Mouse (Mus musculus): ENCODE measurements around the gene Ccdc141.

The Ccdc141 gene

DNA sequence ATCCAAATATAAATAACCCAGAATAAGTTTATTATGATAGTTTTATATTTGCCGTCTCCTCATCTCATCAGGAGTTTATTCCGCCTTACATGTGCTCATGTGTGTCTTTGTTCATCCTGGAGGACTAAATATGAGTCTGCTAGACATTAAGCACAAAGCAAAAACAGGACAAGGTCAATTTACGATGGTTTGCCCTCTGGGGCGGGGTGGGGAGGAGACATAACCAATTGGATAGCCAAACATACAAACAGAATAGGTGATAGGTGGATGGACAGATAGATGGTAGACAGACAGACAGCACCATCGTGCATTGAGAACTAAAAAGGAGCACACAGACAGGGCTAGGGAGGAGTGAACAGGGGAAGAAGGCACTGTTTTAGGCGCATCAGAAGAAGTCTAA is 3.4 kb upstream of the Ccdc141 start:
- no peak for DNase-seq (ENCODE audit: low read depth)

DNA sequence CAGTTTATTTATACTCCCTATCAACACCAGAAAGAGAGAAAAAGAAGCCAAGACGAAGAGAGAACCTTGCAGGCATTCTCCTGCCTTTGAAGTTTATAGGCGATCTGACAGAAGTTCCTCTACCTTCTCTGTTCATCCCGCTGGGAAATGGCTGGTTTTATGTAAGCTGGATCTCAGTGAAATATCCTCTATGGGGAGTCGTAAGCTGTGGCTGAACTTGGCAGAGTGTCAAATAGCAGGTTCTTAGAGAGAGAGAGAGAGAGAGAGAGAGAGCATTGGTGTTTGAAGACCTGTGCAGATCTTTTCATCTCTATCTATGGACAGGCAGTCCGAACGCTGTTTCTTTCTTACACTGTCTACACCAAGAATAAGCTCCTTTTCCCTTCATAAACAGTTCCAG is 2.9 kb upstream of the Ccdc141 start:
- no peak for DNase-seq (ENCODE audit: low read depth)

GRCm38 (mm10) chr2:77172241-77172671 is 1.8 kb upstream of the Ccdc141 start:
- DNase-seq (ENCODE audit: low read depth) = no peak

GRCm38 (mm10) chr2:77171444-77172240 is 1.2 kb upstream of the Ccdc141 start:
- DNase-seq (ENCODE audit: low read depth) = no peak

DNA sequence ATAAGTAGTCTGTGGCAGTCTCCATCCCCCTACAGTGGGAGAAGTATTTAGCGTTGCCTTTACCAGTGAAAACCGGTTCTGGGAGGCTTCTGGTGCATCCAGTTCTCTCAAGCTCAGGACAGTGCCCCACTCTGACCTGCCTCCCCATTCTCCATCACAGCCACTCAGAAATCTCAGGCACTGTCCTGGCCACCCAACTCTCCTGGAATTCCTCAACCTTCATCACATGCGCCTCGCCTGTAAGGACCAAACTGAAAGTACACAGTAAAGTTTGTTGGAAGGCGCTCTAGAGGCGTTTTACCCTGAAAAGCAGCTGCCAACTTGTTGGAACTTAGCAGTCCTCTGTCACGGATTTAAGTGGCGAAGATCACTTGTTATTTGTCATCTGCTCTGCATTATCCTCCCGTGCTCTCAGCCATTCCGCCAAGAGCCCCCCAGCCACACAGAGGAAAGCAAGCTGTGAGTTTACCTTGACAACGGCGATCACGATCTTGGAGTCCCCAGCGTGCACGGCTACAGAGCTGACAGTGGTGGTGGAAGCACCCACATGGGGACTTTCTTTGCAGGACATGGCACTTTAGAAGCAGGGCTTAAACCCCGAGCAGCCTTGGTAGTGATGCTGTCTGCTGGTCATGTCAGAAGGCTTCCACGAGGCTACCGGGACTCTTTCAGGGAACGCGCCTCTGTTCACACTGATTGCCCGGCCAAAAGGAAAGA is 362 bp downstream of the Ccdc141 start:
- DNase-seq (ENCODE audit: low read depth) = no peak

- DNase-seq (ENCODE audit: low read depth) = no peak
Measured at GRCm38 (mm10) chr2:77169218-77169617, 1.2 kb downstream of the Ccdc141 start.

- no peak for DNase-seq (ENCODE audit: low read depth)
Measured at GRCm38 (mm10) chr2:77168781-77169180, 1.7 kb downstream of the Ccdc141 start.

GRCm38 (mm10) chr2:77168081-77168685 is 2.3 kb downstream of the Ccdc141 start:
- no peak for DNase-seq (ENCODE audit: low read depth)

DNA sequence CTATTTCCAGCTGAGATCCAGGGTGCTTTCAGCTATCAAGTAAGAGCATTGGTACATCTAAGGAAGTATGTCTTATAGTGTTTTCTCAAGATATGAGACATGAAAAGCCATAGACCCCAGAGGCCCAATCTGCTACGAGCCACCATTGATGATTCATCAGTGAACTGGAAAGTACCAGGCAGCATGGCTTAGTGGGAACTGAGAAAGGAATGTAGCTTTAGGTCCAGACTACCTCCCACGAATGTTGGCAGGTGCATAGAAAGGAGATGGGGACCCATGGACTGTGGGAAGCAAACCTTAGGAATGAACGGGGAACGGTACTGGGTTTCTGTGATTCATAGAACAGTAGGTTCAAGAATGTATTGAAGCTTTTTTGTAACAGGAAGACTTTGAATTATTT is 4.1 kb downstream of the Ccdc141 start:
- peak; percentile 61 for DNase-seq (ENCODE audit: low read depth)

- no peak for DNase-seq (ENCODE audit: low read depth)
Measured at GRCm38 (mm10) chr2:77164662-77165061, 5.8 kb downstream of the Ccdc141 start.

GRCm38 (mm10) chr2:77163381-77163780 is 7.1 kb downstream of the Ccdc141 start:
- DNase-seq (ENCODE audit: low read depth) = no peak

GRCm38 (mm10) chr2:77162135-77162534 is 8.3 kb downstream of the Ccdc141 start:
- DNase-seq (ENCODE audit: low read depth) = no peak

GRCm38 (mm10) chr2:77157546-77157945 is 12.9 kb downstream of the Ccdc141 start:
- DNase-seq (ENCODE audit: low read depth) = no peak

GRCm38 (mm10) chr2:77154080-77154479 is 16.4 kb downstream of the Ccdc141 start:
- DNase-seq (ENCODE audit: low read depth) = no peak

GRCm38 (mm10) chr2:77151255-77151654 is 19.2 kb downstream of the Ccdc141 start:
- no peak for DNase-seq (ENCODE audit: low read depth)

DNA sequence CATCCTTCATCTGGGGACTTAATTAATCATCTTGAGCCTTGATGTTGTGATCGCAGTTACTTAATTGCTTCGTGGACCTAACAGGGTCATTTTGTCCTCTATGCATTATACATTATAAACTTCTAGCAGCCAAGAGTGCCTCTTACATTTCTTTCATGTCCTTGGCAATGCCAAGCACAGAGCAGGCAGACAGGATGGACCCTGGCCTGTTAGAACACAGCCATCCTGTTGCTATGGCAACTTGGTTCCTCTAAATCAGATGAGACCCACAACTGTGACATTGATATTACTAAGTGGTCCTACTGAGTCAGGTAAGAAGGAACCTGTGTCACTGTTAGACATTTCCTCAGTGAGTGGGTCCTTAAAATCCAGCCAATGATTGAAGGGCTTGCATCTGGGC is 20.9 kb downstream of the Ccdc141 start:
- DNase-seq (ENCODE audit: low read depth) = no peak

DNA sequence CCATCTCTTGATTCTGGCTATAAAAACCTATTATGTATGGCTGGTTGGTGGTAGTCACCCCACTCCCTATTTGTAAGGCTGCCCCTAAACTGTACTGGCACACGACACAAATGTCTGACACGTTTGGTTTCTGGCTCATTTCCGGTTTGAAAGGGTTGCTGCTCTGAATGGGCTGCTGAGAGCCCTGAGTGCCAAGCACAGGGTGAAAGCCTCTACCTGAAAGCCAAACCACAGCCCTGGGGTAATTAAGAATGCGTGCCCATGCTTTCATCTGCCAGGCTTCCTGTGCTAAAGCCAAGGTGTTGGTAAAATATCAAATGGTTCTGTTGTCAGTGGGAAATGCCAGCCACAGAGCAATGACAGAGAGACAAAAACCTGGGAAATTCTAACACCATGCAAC is 22.2 kb downstream of the Ccdc141 start:
- DNase-seq (ENCODE audit: low read depth) = no peak

DNA sequence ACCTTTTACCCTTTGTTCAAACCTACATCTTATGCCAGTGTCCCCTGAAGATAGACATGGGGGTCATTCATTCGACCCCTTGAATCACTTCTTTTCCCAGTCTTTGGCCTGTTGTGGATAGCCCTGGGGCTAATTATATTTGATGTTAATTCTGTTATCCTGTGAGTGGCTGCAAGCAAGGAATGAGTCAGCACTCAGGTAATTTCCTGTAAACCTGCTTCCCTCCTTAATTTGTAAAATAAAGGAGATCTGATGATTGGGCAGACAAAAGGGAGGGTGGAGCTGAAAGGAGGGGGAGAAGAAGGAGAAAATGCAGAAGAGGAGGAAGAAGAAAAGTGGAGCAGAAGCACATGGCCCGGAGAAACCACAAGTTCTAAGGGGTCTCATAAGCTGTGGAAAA is 23.5 kb downstream of the Ccdc141 start:
- no peak for DNase-seq (ENCODE audit: low read depth)

DNA sequence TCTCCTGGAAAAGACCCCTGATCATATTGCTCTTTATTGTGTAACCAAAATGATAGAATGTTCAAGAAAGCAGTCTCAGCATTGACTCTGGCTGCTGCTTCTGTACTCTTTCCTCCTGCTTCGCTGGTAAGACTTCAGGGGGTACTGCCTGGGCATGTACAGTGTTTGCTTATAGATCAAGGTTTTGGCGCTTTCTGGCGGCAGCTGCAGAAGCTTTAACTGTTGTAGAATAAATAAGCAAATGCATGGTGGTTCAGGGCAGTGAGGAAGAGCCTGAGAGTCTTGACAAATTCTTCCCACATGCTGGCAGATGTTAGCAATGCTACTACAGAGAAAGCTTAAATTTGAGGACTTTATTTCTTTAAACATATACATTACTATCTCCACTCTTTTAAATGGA is 24.1 kb downstream of the Ccdc141 start:
- no peak for DNase-seq (ENCODE audit: low read depth)

- DNase-seq (ENCODE audit: low read depth) = no peak
Measured at GRCm38 (mm10) chr2:77143536-77143935, 26.9 kb downstream of the Ccdc141 start.

DNA sequence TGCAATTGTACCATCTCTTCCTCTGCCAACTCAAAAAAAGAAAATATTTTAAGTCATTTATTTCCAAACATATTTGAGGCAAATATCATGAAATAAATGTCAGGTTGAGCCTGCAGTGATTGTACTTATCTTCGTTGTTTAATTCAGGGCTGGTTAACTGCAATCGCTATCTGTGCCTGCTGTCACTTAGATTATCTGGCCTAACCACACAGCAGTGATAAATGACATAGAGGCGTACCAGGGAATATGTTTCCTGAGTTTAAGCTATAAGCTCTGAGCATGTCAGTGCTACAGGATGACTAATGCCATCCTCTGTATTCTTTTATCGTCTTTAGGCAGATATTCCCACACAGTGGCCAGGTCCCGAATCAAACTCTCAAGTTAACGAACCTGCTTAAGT is 31.6 kb downstream of the Ccdc141 start:
- no peak for DNase-seq (ENCODE audit: low read depth)

- peak; percentile 39 for DNase-seq (ENCODE audit: low read depth)
Measured at GRCm38 (mm10) chr2:77134906-77135305, 35.5 kb downstream of the Ccdc141 start.

DNA sequence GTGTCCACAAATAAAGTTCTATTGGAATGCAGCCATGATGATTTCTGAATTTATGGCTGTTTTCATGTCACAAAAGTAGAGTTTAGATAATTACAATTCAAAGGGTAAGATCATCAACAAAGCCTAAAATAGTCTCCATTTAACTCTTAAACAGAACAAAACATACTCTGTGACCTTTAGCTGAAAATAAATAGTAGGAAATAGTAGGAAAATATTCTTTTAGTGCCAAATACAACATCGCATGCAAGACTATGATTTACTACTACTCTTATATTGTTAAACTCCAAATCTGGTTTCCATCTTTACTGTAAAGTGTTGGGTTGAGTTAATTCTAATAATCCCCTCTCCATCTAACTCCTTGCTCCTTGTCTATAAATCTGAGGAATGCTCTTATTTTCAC is 37.0 kb downstream of the Ccdc141 start:
- DNase-seq (ENCODE audit: low read depth) = no peak
